In genomic region chr5:98550285-98550684, GRCm38 (mm10) we compare ENCODE assay signal across 30 mouse cellular contexts. TPM values are rescaled to one million over a fixed set of nuclear protein-coding genes. Genes with fewer than 3 reads are reported as not detected.
DNase-seq lines count a peak whose midpoint lies in the region; ATAC-seq lines count a peak whose summit lies in the region.
"Had no signal": no experiment of that assay in that cellular context is flagged by ENCODE, and none has a peak within 500 bp of the region (broad histone marks: within the 10 kb centered on the region; RNA-seq: fewer than 3 reads in every experiment).

No protein-coding gene starts in this region.

- WGBS in kidney, embryonic 16.5 days, result 26% methylated on average over 5 of the region's 5 CpGs
- WGBS in kidney, embryonic 15.5 days, result 30% methylated on average over 5 of the region's 5 CpGs
- WGBS in limb, embryonic 13.5 days, result 31% methylated on average over 5 of the region's 5 CpGs

- no peaks in the 10 kb centered on the region for H3K9me3 ChIP-seq in kidney, embryonic 16.5 days (ENCODE audit: low read length)
- H3K9me3 ChIP-seq in kidney, embryonic 15.5 days (replicated peaks), result no peaks in the 10 kb centered on the region
- no peaks in the 10 kb centered on the region for H3K9me3 ChIP-seq in limb, embryonic 13.5 days
- H3K9me3 ChIP-seq: embryonic facial prominence, embryonic 12.5 days; embryonic facial prominence, embryonic 15.5 days; heart, embryonic 12.5 days; heart, embryonic 15.5 days; hindbrain, embryonic 10.5 days had no signal

- H3K27me3 ChIP-seq in kidney, embryonic 16.5 days (ENCODE audit: insufficient read depth, low read length), result no peaks in the 10 kb centered on the region
- no peaks in the 10 kb centered on the region for H3K27me3 ChIP-seq in kidney, embryonic 15.5 days
- H3K27me3 ChIP-seq in limb, embryonic 13.5 days, result no peaks in the 10 kb centered on the region
- H3K27me3 ChIP-seq: embryonic facial prominence, embryonic 12.5 days; embryonic facial prominence, embryonic 15.5 days; heart, embryonic 12.5 days; heart, embryonic 15.5 days had no signal

- no peak overlapping the region for H3K27ac ChIP-seq in kidney, embryonic 16.5 days (ENCODE audit: low read length)
- no peak overlapping the region for H3K27ac ChIP-seq in kidney, embryonic 15.5 days
- H3K27ac ChIP-seq in limb, embryonic 13.5 days, result no peak overlapping the region
- H3K27ac ChIP-seq: embryonic facial prominence, embryonic 12.5 days; embryonic facial prominence, embryonic 15.5 days; heart, embryonic 15.5 days; hindbrain, embryonic 10.5 days; hindbrain, embryonic 14.5 days had no signal

- no peak overlapping the region for H3K9ac ChIP-seq in kidney, embryonic 16.5 days (replicated peaks; ENCODE audit: low read length)
- H3K9ac ChIP-seq in kidney, embryonic 15.5 days, result no peak overlapping the region
- no peak overlapping the region for H3K9ac ChIP-seq in limb, embryonic 13.5 days
- H3K9ac ChIP-seq: embryonic facial prominence, embryonic 12.5 days; embryonic facial prominence, embryonic 15.5 days; forebrain, postnatal 0 days; heart, embryonic 12.5 days; heart, embryonic 15.5 days; hindbrain, embryonic 14.5 days had no signal

- H3K4me3 ChIP-seq in kidney, embryonic 16.5 days (ENCODE audit: low read length), result no peak overlapping the region
- H3K4me3 ChIP-seq in kidney, embryonic 15.5 days (replicated peaks), result no peak overlapping the region
- no peak overlapping the region for H3K4me3 ChIP-seq in limb, embryonic 13.5 days
- H3K4me3 ChIP-seq: embryonic facial prominence, embryonic 12.5 days; embryonic facial prominence, embryonic 15.5 days; heart, embryonic 12.5 days; heart, embryonic 15.5 days; hindbrain, embryonic 10.5 days had no signal

- no peak overlapping the region for H3K4me2 ChIP-seq in kidney, embryonic 16.5 days (replicated peaks; ENCODE audit: low read depth, low read length)
- no peak overlapping the region for H3K4me2 ChIP-seq in kidney, embryonic 15.5 days
- H3K4me2 ChIP-seq in limb, embryonic 13.5 days (replicated peaks), result no peak overlapping the region
- H3K4me2 ChIP-seq: embryonic facial prominence, embryonic 12.5 days; embryonic facial prominence, embryonic 15.5 days; heart, embryonic 12.5 days; heart, embryonic 15.5 days; hindbrain, embryonic 14.5 days had no signal

- ATAC-seq in kidney, embryonic 16.5 days (ENCODE audit: low FRiP score, low TSS enrichment), result peak; percentile 67; the same call in 1 of the 2 replicates
- no peak for ATAC-seq in kidney, embryonic 15.5 days (replicated peaks; ENCODE audit: low FRiP score)
- 0 out of 2 replicates have a peak, but pooled peaks have one; percentile 59 for ATAC-seq in limb, embryonic 13.5 days (ENCODE audit: low FRiP score, low read depth)
- ATAC-seq: activated CD4-positive, CD25-positive, alpha-beta regulatory T cell, adult 4 months; forebrain, embryonic 14.5 days; forebrain, postnatal 0 days had no signal

- no peaks in the 10 kb centered on the region; the same call in 1 of the 2 replicates for H3K4me1 ChIP-seq in kidney, embryonic 16.5 days (ENCODE audit: insufficient read depth, low read length)
- H3K4me1 ChIP-seq in kidney, embryonic 15.5 days, result peaks cover 5% of the 10 kb centered on the region; the same call in 1 of the 2 replicates
- H3K4me1 ChIP-seq in limb, embryonic 13.5 days, result peaks cover 3% of the 10 kb centered on the region; the same call in 1 of the 2 replicates
- H3K4me1 ChIP-seq: heart, embryonic 12.5 days; heart, embryonic 15.5 days had no signal

- no peaks in the 10 kb centered on the region for H3K36me3 ChIP-seq in kidney, embryonic 16.5 days (ENCODE audit: insufficient read depth, low read length)
- no peaks in the 10 kb centered on the region for H3K36me3 ChIP-seq in kidney, embryonic 15.5 days
- H3K36me3 ChIP-seq in limb, embryonic 13.5 days, result no peaks in the 10 kb centered on the region
- H3K36me3 ChIP-seq: embryonic facial prominence, embryonic 12.5 days; embryonic facial prominence, embryonic 15.5 days; heart, embryonic 12.5 days; heart, embryonic 15.5 days; hindbrain, embryonic 10.5 days had no signal

- DNase-seq in embryo, embryonic 10 days (ENCODE audit: low spot score), result peak; percentile 21
- DNase-seq in embryo, embryonic 9.5 days (ENCODE audit: extremely low spot score), result no peak
- peak; percentile 39 for DNase-seq in forelimb bud, embryonic 11.5 days (ENCODE audit: low read depth, low spot score)
- DNase-seq in adrenal gland, postnatal 4 days (ENCODE audit: low spot score in 2 of 2), result no peak
- DNase-seq in retina, postnatal 1 day, result no peak
- DNase-seq: adrenal gland, adult 8-10 months; adrenal gland, postnatal 25 days; cerebellum, adult 18-20 months; cerebellum, adult 9-10 months; cerebellum, postnatal 14 days; forebrain, postnatal 0 days; gastrocnemius, postnatal 25 days; heart, adult 18-20 months; heart, postnatal 10 days; heart, postnatal 36 days had no signal

RNA-seq across cellular contexts. Expression of gene Gm11111, which starts 2.2 kb away (rescaled TPM):
- polyA plus RNA-seq in kidney, embryonic 16.5 days (2015; fragmentation: Nextera tagmentation; extraction: Ambion mirVana), result not detected in 2 replicates
- polyA plus RNA-seq in kidney, embryonic 15.5 days (2015; fragmentation: Nextera tagmentation; extraction: Ambion mirVana), result not detected in 2 replicates
- not detected in 2 replicates for polyA plus RNA-seq in limb, embryonic 13.5 days (2015; fragmentation: Nextera tagmentation; extraction: Ambion mirVana)
- not detected for total RNA-seq in adrenal gland, postnatal 4 days (2021)
- total RNA-seq: adrenal gland, adult 8-10 months; adrenal gland, postnatal 25 days; ES-E14; forebrain, postnatal 0 days; gastrocnemius, adult 8-10 months; gastrocnemius, postnatal 25 days; heart, adult 18-20 months; heart, postnatal 10 days; heart, postnatal 36 days had no signal
- polyA plus RNA-seq: activated CD4-positive, CD25-positive, alpha-beta regulatory T cell, adult 4 months; embryonic facial prominence, embryonic 12.5 days; embryonic facial prominence, embryonic 15.5 days; forebrain, embryonic 11.5 days; forebrain, embryonic 14.5 days; forebrain, postnatal 0 days; gonadal fat pad, adult 2 months; heart, embryonic 12.5 days; heart, embryonic 15.5 days; hindbrain, embryonic 10.5 days; hindbrain, embryonic 14.5 days had no signal

Comparison
In these comparisons a context has a peak if more than half of its experiments do, and no peak if none do; other contexts are left out.
1. DNase-seq: peak in embryo, embryonic 10 days (single experiment) and forelimb bud, embryonic 11.5 days (single experiment); none in embryo, embryonic 9.5 days (single experiment), adrenal gland, postnatal 4 days (0 of 2) and retina, postnatal 1 day (single experiment).